Comparison of ENCODE assay signal across 16 mouse cellular contexts in the genomic region with DNA sequence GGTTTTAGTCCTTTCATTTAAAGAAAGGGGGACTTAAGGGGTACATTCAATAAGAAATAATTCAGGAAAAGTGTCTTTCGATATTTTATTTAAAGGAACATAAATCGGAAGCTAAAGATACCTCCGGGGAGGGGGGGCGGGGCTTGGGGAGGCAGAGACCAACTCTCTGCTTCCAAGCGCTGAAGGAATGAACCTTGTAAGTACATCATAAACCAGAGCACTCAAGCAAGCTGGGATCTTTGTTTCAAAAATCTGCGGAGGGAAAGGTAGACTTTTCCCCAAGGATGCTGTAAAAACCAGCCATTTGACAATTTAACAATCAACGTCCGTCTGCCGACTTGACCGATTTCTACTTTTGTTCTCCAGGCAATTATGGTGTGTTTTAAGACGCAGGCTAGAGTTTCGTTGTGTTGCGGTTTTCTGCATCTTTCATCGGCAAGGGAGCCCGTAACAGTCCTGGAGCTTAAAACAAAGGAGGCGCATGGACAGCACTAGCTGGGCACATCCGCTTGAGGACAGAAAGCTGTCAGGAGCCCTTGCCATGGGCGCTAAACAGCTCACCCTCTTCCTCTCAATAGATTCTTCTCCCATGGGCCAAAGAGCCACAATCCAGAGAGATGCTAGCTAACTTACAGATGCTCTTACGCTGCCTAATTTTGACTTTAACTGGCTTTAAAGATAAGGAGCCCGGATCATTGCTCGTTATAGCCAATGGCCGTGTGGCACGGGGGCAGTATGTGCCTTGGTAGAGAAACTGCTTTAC.
A peak's percentile ranks its signal among the peaks of the same experiment; 100 is the strongest.
DNase-seq lines count a peak whose midpoint lies in the region; ATAC-seq and TF ChIP-seq lines count a peak whose summit lies in the region.
"Had no signal": no experiment of that assay in that cellular context is flagged by ENCODE, and none has a peak within 500 bp of the region (broad histone marks: within the 10 kb centered on the region; RNA-seq: fewer than 3 reads in every experiment).

No protein-coding gene starts in this region.

- peak; percentile 59; the same call in 1 of the 2 replicates for ATAC-seq in frontal cortex, adult (ENCODE audit: low TSS enrichment)
- no peak for ATAC-seq in kidney, postnatal 0 days (replicated peaks; ENCODE audit: low FRiP score, low read depth)
- no peak for ATAC-seq in neural tube, embryonic 14.5 days (ENCODE audit: low read depth)
- ATAC-seq: intestine, postnatal 0 days; midbrain, embryonic 16.5 days had no signal

- no peak for TF ChIP-seq POLR2A in kidney, adult 2 months (IDR thresholded peaks at IDR 0.05; ENCODE audit: low read depth, low read length)

- no peaks in the 10 kb centered on the region for H3K27me3 ChIP-seq in kidney, postnatal 0 days (ENCODE audit: insufficient read depth, low read length)
- H3K27me3 ChIP-seq in kidney, adult 2 months (replicated peaks; ENCODE audit: control insufficient read depth, insufficient read depth, low read length), result no peaks in the 10 kb centered on the region
- H3K27me3 ChIP-seq in neural tube, embryonic 14.5 days (ENCODE audit: control insufficient read depth, insufficient read depth, low read length), result no peaks in the 10 kb centered on the region

- H3K27ac ChIP-seq in kidney, postnatal 0 days, result no peak overlapping the region
- no peak overlapping the region for H3K27ac ChIP-seq in kidney, adult 2 months (ENCODE audit: insufficient read depth, low read depth, low read length)
- peak overlapping the region; percentile 1; the same call in 1 of the 2 replicates for H3K27ac ChIP-seq in neural tube, embryonic 14.5 days (ENCODE audit: low read depth, low read length)

- H3K4me3 ChIP-seq in kidney, postnatal 0 days (replicated peaks; ENCODE audit: low read depth, low read length), result no peak overlapping the region
- no peak overlapping the region for H3K4me3 ChIP-seq in kidney, adult 2 months (ENCODE audit: insufficient read depth, low read depth, low read length)
- peak overlapping the region; percentile 12; the same call in 1 of the 2 replicates for H3K4me3 ChIP-seq in neural tube, embryonic 14.5 days (ENCODE audit: low read depth, low read length)

- H3K9ac ChIP-seq in kidney, postnatal 0 days (ENCODE audit: low read depth, low read length), result no peak overlapping the region
- no peak overlapping the region; the same call in 1 of the 2 replicates for H3K9ac ChIP-seq in neural tube, embryonic 14.5 days (replicated peaks; ENCODE audit: low read depth, low read length)
- H3K9ac ChIP-seq: lung, embryonic 14.5 days had no signal

- no peaks in the 10 kb centered on the region for H3K4me1 ChIP-seq in kidney, postnatal 0 days (replicated peaks; ENCODE audit: insufficient read depth, low read length)
- no peaks in the 10 kb centered on the region for H3K4me1 ChIP-seq in kidney, adult 2 months (ENCODE audit: control insufficient read depth, insufficient read depth, low read length)
- peaks cover 7% of the 10 kb centered on the region; the same call in 1 of the 2 replicates for H3K4me1 ChIP-seq in neural tube, embryonic 14.5 days (ENCODE audit: control insufficient read depth, insufficient read depth, low read length)

- no peaks in the 10 kb centered on the region for H3K36me3 ChIP-seq in kidney, postnatal 0 days (ENCODE audit: insufficient read depth, low read length)
- no peaks in the 10 kb centered on the region for H3K36me3 ChIP-seq in kidney, adult 2 months (ENCODE audit: control insufficient read depth, insufficient read depth, low read length)
- H3K36me3 ChIP-seq in neural tube, embryonic 14.5 days (ENCODE audit: control insufficient read depth, insufficient read depth, low read length), result no peaks in the 10 kb centered on the region

- DNase-seq in frontal cortex, postnatal 10 days (ENCODE audit: low spot score in 2 of 2), result no peak
- DNase-seq in kidney, postnatal 0 days (ENCODE audit: low spot score), result no peak
- DNase-seq in kidney, adult 2 months, result no peak
- DNase-seq in forelimb bud, embryonic 11.5 days (ENCODE audit: low read depth, low spot score), result peak; percentile 8
- no peak for DNase-seq in urinary bladder, postnatal 25 days (ENCODE audit: low spot score)
- DNase-seq in yolk sac, embryonic 10.5 days (ENCODE audit: low spot score), result no peak
- DNase-seq: adrenal gland, postnatal 36 days; cerebellum, postnatal 10 days; embryo, embryonic 11 days; heart, postnatal 10 days; lung, embryonic 14.5 days; thymus, adult 18-20 months had no signal

- no peak for TF ChIP-seq CTCF in kidney, postnatal 0 days (IDR thresholded peaks at IDR 0.05; ENCODE audit: low read depth)
- no peak for TF ChIP-seq CTCF in kidney, adult 2 months (conservative IDR thresholded peaks at IDR 0.05; ENCODE audit: insufficient read depth, insufficient read length, low read depth, low read length)

- H3K4me2 ChIP-seq in kidney, postnatal 0 days (ENCODE audit: low read length), result peak overlapping the region; percentile 14; the same call in 1 of the 2 replicates
- H3K4me2 ChIP-seq in neural tube, embryonic 14.5 days (ENCODE audit: low read depth, low read length), result peak overlapping the region; percentile 42
- H3K4me2 ChIP-seq: lung, embryonic 14.5 days had no signal

- 74% methylated on average over 23 of the region's 23 CpGs for WGBS in kidney, postnatal 0 days
- WGBS in kidney, adult 2 months, result 78% methylated on average over 23 of the region's 23 CpGs
- WGBS in neural tube, embryonic 14.5 days, result 28% methylated on average over 23 of the region's 23 CpGs

- H3K9me3 ChIP-seq in kidney, postnatal 0 days (replicated peaks; ENCODE audit: low read length), result no peaks in the 10 kb centered on the region
- H3K9me3 ChIP-seq in neural tube, embryonic 14.5 days (ENCODE audit: control insufficient read depth, low read length), result no peaks in the 10 kb centered on the region
